Mouse (Mus musculus) MEL (cell line): Measurements from ENCODE around the gene Tmtc1.

Experiments used
- CTCF ChIP-seq, 3 experiments: IDR thresholded peaks in 2 of 3; conservative IDR thresholded peaks in 1 of 3; 2 replicates each; pipeline ENCODE4 v1.5.1; 2011 to 2012; ENCODE audit warnings: low read length in 3 of 3, low read depth in 2 of 3, mild to moderate bottlenecking in 2 of 3, improper control_type of control experiment in 1 of 3, inconsistent platforms in 1 of 3, mixed read lengths in 1 of 3, moderate library complexity in 1 of 3; ENCODE audit not compliant: control insufficient read depth in 1 of 3, insufficient read depth in 1 of 3, poor library complexity in 1 of 3, severe bottlenecking in 1 of 3
- EP300 ChIP-seq, 2 experiments: IDR thresholded peaks; 2 replicates each; pipeline ENCODE4 v1.6.1; 2011; ENCODE audit warnings: improper control_type of control experiment in 2 of 2, low read length in 2 of 2, low read depth in 1 of 2, mild to moderate bottlenecking in 1 of 2
- MAFK ChIP-seq: IDR thresholded peaks from 2 replicates; pipeline ENCODE4 v1.6.1; 2011; ENCODE audit warnings: low read depth, mild to moderate bottlenecking, low read length, improper control_type of control experiment, borderline replicate concordance
- MAX ChIP-seq: IDR thresholded peaks from 2 replicates; pipeline ENCODE4 v1.6.1; 2011; ENCODE audit warnings: low read length, improper control_type of control experiment
- MYC ChIP-seq: IDR thresholded peaks from 2 replicates; pipeline ENCODE4 v1.6.1; 2011; ENCODE audit warnings: low read depth, mild to moderate bottlenecking, low read length, improper control_type of control experiment, moderate library complexity
- POLR2A ChIP-seq, 2 experiments: IDR thresholded peaks; 2 replicates each; pipeline ENCODE4 v1.6.1; 2011 to 2012; ENCODE audit warnings: low read length in 2 of 2, mild to moderate bottlenecking in 2 of 2, control low read depth in 1 of 2, improper control_type of control experiment in 1 of 2, low read depth in 1 of 2, moderate library complexity in 1 of 2; ENCODE audit not compliant: control insufficient read depth in 1 of 2, insufficient read depth in 1 of 2, poor library complexity in 1 of 2
- POLR2AphosphoS2 ChIP-seq: IDR thresholded peaks from 2 replicates; pipeline ENCODE4 v1.6.1; 2011; ENCODE audit warnings: low read length, improper control_type of control experiment
- TAL1 ChIP-seq: IDR thresholded peaks from 2 replicates; pipeline ENCODE4 v1.6.1; 2012; ENCODE audit warnings: mild to moderate bottlenecking, inconsistent platforms, low read length, moderate library complexity, mixed read lengths
- USF1 ChIP-seq: IDR thresholded peaks from 2 replicates; pipeline ENCODE4 v1.6.1; 2014; ENCODE audit warnings: low read depth, mild to moderate bottlenecking, inconsistent platforms, low read length, improper control_type of control experiment, moderate library complexity
- ZC3H11A ChIP-seq: IDR thresholded peaks from 2 replicates; pipeline ENCODE4 v1.6.1; 2012; ENCODE audit warnings: low read depth, mild to moderate bottlenecking, inconsistent platforms, low read length, improper control_type of control experiment

GRCm38 (mm10) chr6:148420387-148420786, 23.8 kb downstream of the Tmtc1 start:
- TF ChIP-seq CTCF (IDR thresholded peaks at IDR 0.05 in 2 of 3, conservative IDR thresholded peaks at IDR 0.05 in 1 of 3; ENCODE audit: control insufficient read depth in 1 of 3, insufficient read depth in 1 of 3, low read depth in 2 of 3, low read length in 3 of 3, poor library complexity in 1 of 3, severe bottlenecking in 1 of 3) (no peak), MAFK (no peak), EP300 (IDR thresholded peaks at IDR 0.05; ENCODE audit: low read depth in 1 of 2, low read length in 2 of 2) (no peak), MAX (no peak), MYC (no peak), ZC3H11A (no peak), POLR2A (IDR thresholded peaks at IDR 0.05; ENCODE audit: control insufficient read depth in 1 of 2, insufficient read depth in 1 of 2, low read depth in 1 of 2, low read length in 2 of 2, poor library complexity in 1 of 2) (no peak), POLR2AphosphoS2 (no peak), USF1 (no peak), TAL1 (no peak)
